Mouse (Mus musculus) embryonic facial prominence, embryonic 10.5 days (tissue): ENCODE measurements at regions not wholly inside any gene's neighbourhood (a gene's known extent, or its start where the extent isn't known, plus 50 kb on each side); places are given as distances from the start of the nearest gene placed in this dataset.

Experiments
- DNase-seq: peaks from one replicate; pipeline ENCODE4 v3.0.0-alpha.2; 2017; ENCODE audit warnings: low spot score
- H3K27ac ChIP-seq: fragments of 300-500 bp; sonication (generic); replicated peaks from 2 replicates; pipeline ENCODE4 v1.5.1; 2016; ENCODE audit warnings: mild to moderate bottlenecking
- H3K27me3 ChIP-seq: fragments of 300-500 bp; sonication (generic); replicated peaks from 2 replicates; pipeline ENCODE4 v1.6.1; 2016; ENCODE audit warnings: low read depth, mild to moderate bottlenecking; ENCODE audit not compliant: poor library complexity, severe bottlenecking
- H3K36me3 ChIP-seq: fragments of 300-500 bp; sonication (generic); replicated peaks from 2 replicates; pipeline ENCODE4 v1.6.1; 2016; ENCODE audit warnings: mild to moderate bottlenecking, moderate library complexity
- H3K4me1 ChIP-seq: fragments of 300-500 bp; sonication (generic); 2 replicates; pipeline ENCODE4 v1.6.1; 2016
- H3K4me3 ChIP-seq: fragments of 300-500 bp; sonication (generic); 2 replicates; pipeline ENCODE4 v1.5.1; 2016; ENCODE audit warnings: mild to moderate bottlenecking, moderate library complexity
- H3K9me3 ChIP-seq: fragments of 300-500 bp; sonication (generic); 2 replicates; pipeline ENCODE4 v1.6.1; 2016; ENCODE audit warnings: mild to moderate bottlenecking
- WGBS: fragments of 180-500 bp; shearing (Covaris S2); methylation state at CpG from one replicate; pipeline ENCODE4 v1.1.7; 2016; 5-methylcytosine and 5-hydroxymethylcytosine counted together

DNA sequence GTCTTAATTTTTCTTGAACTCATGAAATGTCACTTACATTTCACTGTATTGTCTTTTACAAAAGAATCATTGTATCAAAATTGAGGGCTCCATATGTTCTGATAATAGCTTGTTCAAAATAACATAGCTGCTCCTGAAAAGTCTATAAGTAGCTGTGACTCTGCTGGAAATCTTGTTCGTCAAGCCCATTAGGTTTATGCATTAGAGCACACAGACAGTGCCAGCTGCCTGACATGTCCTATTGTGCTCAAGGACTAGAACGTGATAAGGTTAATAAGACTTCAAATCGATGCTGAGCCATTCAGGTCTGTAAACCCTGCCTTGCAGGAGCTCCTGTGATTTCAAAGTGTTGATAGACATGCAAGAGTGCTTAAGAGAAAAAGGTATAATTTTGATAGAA, 438.0 kb downstream of the Fam198b start:
- no peaks in the 10 kb centered on the region for H3K27me3 ChIP-seq
- 68% methylated on average over 3 of the region's 3 CpGs for WGBS

GRCm38 (mm10) chr3:80324726-80325125, 440.4 kb downstream of the Fam198b start:
- Histone ChIP-seq H3K4me1 (no peaks in the 10 kb centered on the region), H3K9me3 (no peaks in the 10 kb centered on the region), H3K4me3 (no peak overlapping the region), H3K27ac (no peak overlapping the region), H3K36me3 (no peaks in the 10 kb centered on the region), H3K27me3 (no peaks in the 10 kb centered on the region)
- DNase-seq = no peak
- WGBS = 89% methylated on average over 2 of the region's 2 CpGs

More for the DNA sequence above, 438.0 kb downstream of the Fam198b start:
- Histone ChIP-seq H3K9me3 (no peaks in the 10 kb centered on the region), H3K36me3 (no peaks in the 10 kb centered on the region), H3K4me1 (no peaks in the 10 kb centered on the region), H3K4me3 (no peak overlapping the region), H3K27ac (no peak overlapping the region)
- DNase-seq = no peak

GRCm38 (mm10) chr3:80331776-80332175, 447.4 kb downstream of the Fam198b start:
- Histone ChIP-seq H3K4me1 (no peaks in the 10 kb centered on the region), H3K36me3 (no peaks in the 10 kb centered on the region), H3K27ac (no peak overlapping the region), H3K4me3 (no peak overlapping the region), H3K27me3 (no peaks in the 10 kb centered on the region), H3K9me3 (no peaks in the 10 kb centered on the region)
- WGBS = 83% methylated on average over 3 of the region's 3 CpGs
- no peak for DNase-seq

DNA sequence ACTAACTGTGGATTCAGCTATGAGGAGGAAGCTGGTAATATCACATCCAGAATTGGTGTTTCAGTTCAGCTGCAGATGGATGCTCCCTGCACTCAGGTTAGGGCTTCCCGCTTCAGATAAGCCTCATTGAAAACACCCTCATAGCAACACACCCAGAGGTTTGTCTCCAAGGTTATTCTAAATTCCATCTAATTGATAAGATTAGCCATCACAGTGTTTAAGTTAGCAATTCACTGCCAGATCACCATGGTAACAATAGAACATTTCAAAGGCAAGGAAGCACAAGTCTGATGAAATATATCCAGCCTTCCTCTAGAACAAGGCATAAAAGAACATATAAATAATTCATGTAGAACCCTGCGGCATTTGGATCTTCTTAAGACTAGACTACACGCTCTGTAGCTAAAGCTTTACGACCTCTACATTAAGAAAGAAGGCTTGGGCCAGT, 450.1 kb downstream of the Fam198b start:
- Histone ChIP-seq H3K36me3 (no peaks in the 10 kb centered on the region), H3K9me3 (no peaks in the 10 kb centered on the region), H3K27ac (no peak overlapping the region), H3K4me1 (no peaks in the 10 kb centered on the region), H3K4me3 (no peak overlapping the region), H3K27me3 (no peaks in the 10 kb centered on the region)
- whole genome bisulfite sequencing = 75% methylated on average over 4 of the region's 4 CpGs
- DNase-seq = no peak

DNA sequence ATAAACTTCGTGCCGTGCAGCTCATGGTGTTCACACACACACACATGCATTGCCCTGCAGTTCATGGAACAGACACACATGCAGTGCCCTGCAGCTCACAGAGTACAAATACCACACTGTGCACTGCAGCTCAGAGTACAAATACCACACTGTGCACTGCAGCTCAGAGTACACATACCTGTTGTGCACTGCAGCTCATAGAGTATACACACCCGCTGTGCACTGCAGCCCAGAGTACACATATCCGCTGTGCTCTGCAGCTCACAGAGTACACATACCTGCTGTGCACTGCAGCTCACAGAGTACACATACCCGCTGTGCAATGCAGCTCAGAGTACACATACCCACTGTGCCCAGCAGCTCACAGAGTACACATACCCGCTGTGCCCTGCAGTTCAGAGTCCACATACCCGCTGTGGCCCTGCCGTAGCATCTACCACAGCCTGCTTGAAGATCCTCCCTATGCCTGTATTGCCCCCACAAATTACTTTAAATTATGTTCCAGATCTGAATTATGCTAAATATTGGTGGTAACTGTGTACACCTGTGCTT, 451.9 kb downstream of the Fam198b start:
- WGBS = 88% methylated on average over 8 of the region's 8 CpGs
- Histone ChIP-seq H3K4me3 (no peak overlapping the region), H3K36me3 (no peaks in the 10 kb centered on the region), H3K27me3 (no peaks in the 10 kb centered on the region), H3K9me3 (no peaks in the 10 kb centered on the region), H3K27ac (no peak overlapping the region), H3K4me1 (no peaks in the 10 kb centered on the region)
- no peak for DNase-seq

DNA sequence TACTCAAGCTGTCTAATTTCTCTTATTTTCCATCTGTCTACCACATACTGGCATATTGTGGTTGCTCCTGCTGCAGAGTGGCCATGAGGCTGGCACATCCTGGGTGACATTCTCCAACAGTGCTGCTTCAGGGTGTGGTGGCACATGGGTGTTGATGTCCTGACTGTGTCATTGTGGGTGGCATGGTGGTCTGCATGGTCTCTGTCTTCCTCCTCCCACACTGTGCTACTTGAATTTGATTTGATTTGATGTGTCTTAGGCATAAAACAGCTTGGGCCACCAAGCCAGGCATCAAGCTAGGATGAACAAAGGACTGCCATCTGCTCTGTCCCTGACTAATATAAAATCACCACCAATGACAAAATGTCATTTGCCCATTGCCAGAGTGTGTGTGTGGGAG, 434.7 kb downstream of the Gria2 start:
- Histone ChIP-seq H3K9me3 (no peaks in the 10 kb centered on the region), H3K4me3 (no peak overlapping the region), H3K4me1 (no peaks in the 10 kb centered on the region), H3K27ac (no peak overlapping the region), H3K27me3 (no peaks in the 10 kb centered on the region), H3K36me3 (no peaks in the 10 kb centered on the region)
- no peak for DNase-seq

DNA sequence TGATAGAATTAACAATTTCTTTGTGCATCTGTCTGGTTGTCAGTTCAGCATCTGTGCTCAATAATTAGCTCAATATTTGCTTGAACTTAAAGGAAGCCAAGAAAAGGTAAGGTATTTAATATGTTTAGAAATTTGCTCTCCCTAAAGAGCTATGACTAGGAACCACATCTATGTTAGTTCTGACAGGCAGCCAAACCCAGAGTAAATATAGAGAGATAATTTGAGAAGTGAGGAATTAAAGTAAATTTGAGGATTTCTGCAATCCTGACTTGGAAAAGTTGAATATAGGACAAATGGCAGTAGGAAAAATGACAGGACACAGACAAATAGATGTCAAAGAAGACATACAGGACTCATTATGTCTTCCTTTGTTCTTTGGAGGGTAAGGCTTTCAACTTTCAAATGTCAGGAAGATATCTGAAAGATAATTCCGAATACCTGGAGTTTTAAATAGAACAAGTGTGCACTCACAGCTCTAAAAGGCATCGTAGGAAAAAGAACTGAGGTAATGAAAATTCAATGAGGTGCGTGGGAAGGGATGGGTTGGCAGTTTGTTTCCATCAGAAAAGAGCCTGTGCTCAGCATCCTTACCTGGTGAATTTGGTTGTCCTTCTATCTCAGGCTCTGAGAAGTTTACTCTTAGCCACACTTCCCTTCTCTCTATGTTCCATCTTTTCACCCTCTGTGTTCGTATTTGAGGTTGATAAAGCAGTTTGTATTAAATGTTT, 433.3 kb downstream of the Gria2 start:
- Histone ChIP-seq H3K9me3 (no peaks in the 10 kb centered on the region), H3K36me3 (no peaks in the 10 kb centered on the region), H3K4me1 (no peaks in the 10 kb centered on the region), H3K27ac (no peak overlapping the region), H3K4me3 (no peak overlapping the region), H3K27me3 (no peaks in the 10 kb centered on the region)
- WGBS = 84% methylated on average over 4 of the region's 4 CpGs
- no peak for DNase-seq

DNA sequence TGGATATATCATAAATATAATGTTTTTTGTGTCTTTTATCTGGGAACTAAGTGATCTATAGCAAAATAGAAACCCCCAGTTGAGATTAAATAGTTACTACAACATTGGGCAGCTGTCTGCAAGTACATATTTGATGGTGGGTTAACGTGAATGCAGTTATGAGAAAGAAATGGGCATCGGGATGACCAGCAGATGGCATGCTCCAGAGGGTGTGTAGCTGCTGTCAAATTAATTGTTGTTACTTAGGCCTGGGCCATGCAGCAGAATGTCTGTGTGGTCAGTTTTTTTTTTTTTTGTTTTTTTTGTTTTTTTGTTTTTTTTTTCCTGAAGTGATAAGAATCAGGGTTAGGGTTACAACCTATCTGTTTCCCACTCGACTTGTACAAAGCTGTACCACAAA, 430.2 kb downstream of the Gria2 start:
- H3K4me1 ChIP-seq = no peaks in the 10 kb centered on the region
- WGBS = 76% methylated on average over 3 of the region's 3 CpGs
- no peak overlapping the region for H3K27ac ChIP-seq
- no peaks in the 10 kb centered on the region for H3K27me3 ChIP-seq
- H3K4me3 ChIP-seq = no peak overlapping the region
- H3K36me3 ChIP-seq = no peaks in the 10 kb centered on the region
- H3K9me3 ChIP-seq = no peaks in the 10 kb centered on the region
- no peak for DNase-seq

GRCm38 (mm10) chr3:80385986-80386385, 416.6 kb downstream of the Gria2 start:
- no peak for DNase-seq
- Histone ChIP-seq H3K27me3 (no peaks in the 10 kb centered on the region), H3K4me3 (no peak overlapping the region), H3K9me3 (no peaks in the 10 kb centered on the region), H3K36me3 (no peaks in the 10 kb centered on the region), H3K4me1 (no peaks in the 10 kb centered on the region), H3K27ac (no peak overlapping the region)
- 95% methylated on average over 2 of the region's 2 CpGs for WGBS

- no peak for DNase-seq
Observed at GRCm38 (mm10) chr3:80396240-80396639, 406.4 kb downstream of the Gria2 start.

DNA sequence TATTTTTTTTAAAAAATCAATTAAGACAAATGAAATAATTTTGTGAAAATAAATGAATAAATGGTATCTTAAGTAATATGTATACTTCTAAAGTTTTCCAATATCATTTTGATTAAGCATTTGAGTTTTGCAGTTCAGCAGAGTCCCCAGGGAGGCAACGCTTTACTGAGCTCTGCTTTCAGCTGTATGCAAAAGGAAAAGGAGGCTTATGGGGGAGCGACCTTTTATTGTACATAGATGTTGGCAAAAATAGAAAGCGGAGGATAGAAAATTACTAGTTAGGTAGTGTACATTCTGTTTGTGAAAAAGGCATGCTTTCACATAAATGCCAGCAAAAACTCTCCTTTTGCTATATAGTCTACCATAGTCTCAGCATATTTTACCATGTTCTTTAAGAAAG, 382.2 kb downstream of the Gria2 start:
- no peaks in the 10 kb centered on the region for H3K36me3 ChIP-seq

More at GRCm38 (mm10) chr3:80396240-80396639, 406.4 kb downstream of the Gria2 start:
- H3K27ac ChIP-seq = no peak overlapping the region
- H3K4me3 ChIP-seq = no peak overlapping the region
- H3K4me1 ChIP-seq = no peaks in the 10 kb centered on the region
- no peaks in the 10 kb centered on the region for H3K9me3 ChIP-seq
- WGBS = 66% methylated on average over 4 of the region's 4 CpGs
- H3K36me3 ChIP-seq = no peaks in the 10 kb centered on the region
- H3K27me3 ChIP-seq = no peaks in the 10 kb centered on the region

DNA sequence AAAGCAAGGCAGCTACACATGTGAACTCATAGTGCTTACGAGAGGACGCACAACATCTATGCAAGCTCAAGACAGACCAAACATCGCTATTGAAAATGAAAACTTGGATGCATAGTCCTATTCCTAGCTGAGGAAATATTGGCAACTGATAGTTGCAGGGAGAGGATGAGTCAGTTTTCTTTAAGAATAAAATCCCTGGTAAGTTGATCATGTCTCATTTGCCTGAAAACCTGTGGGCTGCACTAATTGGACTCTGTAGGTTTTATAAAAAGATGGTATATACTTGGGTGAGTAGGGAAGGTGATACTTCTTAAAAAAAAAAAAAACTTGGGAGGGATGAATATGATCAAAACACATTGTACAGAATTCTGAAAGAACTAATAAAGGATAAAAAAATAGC, 381.2 kb downstream of the Gria2 start:
- H3K9me3 ChIP-seq = no peaks in the 10 kb centered on the region
- 93% methylated on average over 3 of the region's 3 CpGs for WGBS
- H3K27ac ChIP-seq = no peak overlapping the region
- no peak for DNase-seq
- no peaks in the 10 kb centered on the region for H3K4me1 ChIP-seq
- no peak overlapping the region for H3K4me3 ChIP-seq
- H3K27me3 ChIP-seq = no peaks in the 10 kb centered on the region
- no peaks in the 10 kb centered on the region for H3K36me3 ChIP-seq

More for the DNA sequence above, 382.2 kb downstream of the Gria2 start:
- no peaks in the 10 kb centered on the region for H3K27me3 ChIP-seq
- no peaks in the 10 kb centered on the region for H3K9me3 ChIP-seq
- H3K4me3 ChIP-seq = no peak overlapping the region
- H3K27ac ChIP-seq = no peak overlapping the region
- no peak for DNase-seq
- H3K4me1 ChIP-seq = no peaks in the 10 kb centered on the region
- WGBS = 85% methylated on average over 3 of the region's 3 CpGs

GRCm38 (mm10) chr3:80422106-80422505, 380.5 kb downstream of the Gria2 start:
- no peak overlapping the region for H3K4me3 ChIP-seq
- no peaks in the 10 kb centered on the region for H3K9me3 ChIP-seq
- H3K4me1 ChIP-seq = no peaks in the 10 kb centered on the region
- no peaks in the 10 kb centered on the region for H3K27me3 ChIP-seq
- DNase-seq = no peak
- H3K27ac ChIP-seq = no peak overlapping the region
- WGBS = 79% methylated on average over 3 of the region's 3 CpGs
- H3K36me3 ChIP-seq = no peaks in the 10 kb centered on the region
